Mouse (Mus musculus): Measurements from ENCODE around the gene Rxrg. TPM values are rescaled to one million over a fixed set of nuclear protein-coding genes. Genes with fewer than 3 reads are reported as not detected.

Gene Rxrg
- polyA plus RNA-seq, 1 experiment, result 1.6 TPM

GRCm38 (mm10) chr1:167689232-167689261, 90.9 kb downstream of the Rxrg start, which contains the start of gene Lmx1a:
TSS of gene Lmx1a (plus strand) at chr1:167689237.
- no peak for TF ChIP-seq POLR2A (IDR thresholded peaks at IDR 0.05; ENCODE audit: low read depth, low read length)
- TF ChIP-seq CTCF (IDR thresholded peaks at IDR 0.05; ENCODE audit: extremely low read depth, insufficient read depth, insufficient read length, insufficient replicate concordance), result no peak
- H3K4me1 ChIP-seq (ENCODE audit: control insufficient read depth, insufficient read depth, insufficient read length), result no peaks in the 10 kb centered on the region
- no peak within 1 kb of the TSS for H3K4me3 ChIP-seq (ENCODE audit: extremely low read depth, insufficient read depth, insufficient read length)
- H3K27me3 ChIP-seq (ENCODE audit: control insufficient read depth, insufficient read depth, low read length), result peaks cover 14% of the 10 kb centered on the region
- H3K27ac ChIP-seq (ENCODE audit: insufficient read depth, low read length), result no peak within 1 kb of the TSS
- no peak for DNase-seq (ENCODE audit: low read depth in 1 of 2, low spot score in 2 of 2)
- 0% methylated on average over 3 of the region's 3 CpGs for WGBS
- no peaks in the 10 kb centered on the region for H3K36me3 ChIP-seq (ENCODE audit: control insufficient read depth, insufficient read depth, low read length)

Other genes starting within 250 kb of the Rxrg start
- 14.6 and 16.6 TPM in 2 replicates for gene Aldh9a1, start 248.4 kb upstream of the Rxrg start, polyA plus RNA-seq (2012; rRNA removed)
- 60.2 and 83.2 TPM in 2 replicates for gene Mgst3, start 204.5 kb upstream of the Rxrg start, polyA plus RNA-seq (2012; rRNA removed)
- gene Lrrc52, start 131.6 kb upstream of the Rxrg start, polyA plus RNA-seq (2012; rRNA removed), result not detected in 2 replicates
- gene Lmx1a, start 90.9 kb downstream of the Rxrg start, polyA plus RNA-seq (2012; rRNA removed), result not detected in 2 replicates

Measured in spleen, adult 2 months (tissue).